Mouse (Mus musculus): ENCODE results near the gene Nxph4. TPM values are rescaled to one million over a fixed set of nuclear protein-coding genes. Genes with fewer than 3 reads are reported as not detected.

The Nxph4 gene
- total and polyA plus RNA-seq, 3 experiments = 0.13 to 0.14 TPM; not detected in 1

- TF ChIP-seq MYC (IDR thresholded peaks at IDR 0.05; ENCODE audit: low read depth, low read length) (no peak), HCFC1 (IDR thresholded peaks at IDR 0.05; ENCODE audit: low read depth, low read length) (no peak), SIN3A (IDR thresholded peaks at IDR 0.05; ENCODE audit: low read length) (no peak), JUN (IDR thresholded peaks at IDR 0.05; ENCODE audit: insufficient read depth, low read depth, low read length) (no peak), MEF2A (IDR thresholded peaks at IDR 0.05; ENCODE audit: borderline replicate concordance, low read depth, low read length) (no peak), ZNF384 (IDR thresholded peaks at IDR 0.05; ENCODE audit: low read depth, low read length) (no peak), RCOR1 (conservative IDR thresholded peaks at IDR 0.05; ENCODE audit: low read depth, low read length) (no peak), E2F4 (IDR thresholded peaks at IDR 0.05; ENCODE audit: insufficient replicate concordance, low read depth, low read length) (no peak), MAZ (IDR thresholded peaks at IDR 0.05; ENCODE audit: low read depth, low read length) (no peak), MAFK (IDR thresholded peaks at IDR 0.05; ENCODE audit: insufficient replicate concordance, low read length) (no peak)
- Histone ChIP-seq H3K79me2 (replicated peaks; ENCODE audit: control insufficient read depth, extremely low read depth, insufficient read depth, poor library complexity, severe bottlenecking) (no peaks in the 10 kb centered on the region), H3K4me1 (ENCODE audit: control insufficient read depth in 1 of 2, insufficient read depth in 2 of 2) (peaks cover 4 to 9% of the 10 kb centered on the region in 2 experiments; a peak in 3 of 4 replicates), H3K4me3 (replicated peaks in 1 of 3; ENCODE audit: low read depth in 2 of 3, low read length in 2 of 3, poor library complexity in 1 of 3) (no peak overlapping the region), H3K27me3 (replicated peaks) (peaks cover 1% of the 10 kb centered on the region), H3K36me3 (replicated peaks in 1 of 2; ENCODE audit: control insufficient read depth in 1 of 2, insufficient read depth in 1 of 2, low read length in 1 of 2) (peaks cover 60 to 65% of the 10 kb centered on the region in 2 experiments), H3K27ac (ENCODE audit: insufficient read depth, low read depth) (no peak overlapping the region), H3K9me3 (replicated peaks; ENCODE audit: low read length) (no peaks in the 10 kb centered on the region), H3K9ac (ENCODE audit: insufficient read depth, low read depth) (no peak overlapping the region), H3K4me2 (ENCODE audit: insufficient read depth, low read depth, poor library complexity, severe bottlenecking) (no peak overlapping the region)
- dilution Hi-C loops (cut with MboI; ENCODE audit: extremely low pct_ligation_motif_present, extremely low pct_unique_long_range_greater_than_20kb, low sequenced_read_pairs) (no loop called here), in situ Hi-C loops (cut with MboI; ENCODE audit: low pct_ligation_motif_present, low pct_unique_long_range_greater_than_20kb, low sequenced_read_pairs) (loop anchor here (5.0 kb wide), 1 partner anchor 34 kb away; no protein-coding TSS in a partner anchor)
- DNase-seq (ENCODE audit: extremely low read depth) = no peak
Measured at GRCm38 (mm10) chr10:127541510-127541909, 7.2 kb upstream of the Nxph4 start.

DNA sequence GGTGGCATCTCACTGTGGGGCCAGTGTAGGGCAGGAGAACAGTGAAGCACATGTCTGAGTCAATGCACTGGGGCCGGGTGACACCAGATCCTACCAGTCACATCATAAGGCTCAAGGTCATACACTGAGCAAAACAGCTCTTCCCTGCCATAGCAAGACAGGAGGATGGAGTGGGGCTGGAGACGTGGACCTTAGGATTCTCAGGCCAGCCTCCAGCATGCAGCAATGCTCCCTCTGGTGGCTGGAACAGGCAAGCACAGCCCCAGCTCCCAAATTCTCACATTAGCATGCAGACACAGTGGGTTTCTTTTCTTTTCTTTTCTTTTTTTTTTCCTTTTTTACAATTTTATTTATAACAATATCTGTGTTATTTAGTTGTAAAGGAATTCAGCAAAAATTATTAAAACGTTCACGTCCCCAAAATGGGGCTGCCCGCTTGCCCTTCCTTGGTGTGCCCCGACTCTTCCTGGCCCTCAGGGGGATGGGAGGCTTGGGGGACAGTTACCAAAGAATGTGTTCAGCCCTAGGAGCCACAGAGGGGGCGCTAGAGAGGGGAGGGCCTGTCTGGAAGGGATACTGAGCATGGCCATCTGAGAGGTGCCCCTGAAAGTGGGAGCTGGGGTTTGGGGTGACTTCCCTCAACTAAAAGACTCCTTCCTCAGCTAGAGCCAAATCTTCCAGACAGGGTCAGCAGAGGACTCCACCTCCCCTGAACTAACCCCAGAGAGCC is 3.7 kb upstream of the Nxph4 start:
- 0 out of 2 replicates have a peak, but pooled peaks have one; percentile 36 for TF ChIP-seq MAZ (IDR thresholded peaks at IDR 0.05; ENCODE audit: low read depth, low read length)
- no peak for TF ChIP-seq E2F4 (IDR thresholded peaks at IDR 0.05; ENCODE audit: insufficient replicate concordance, low read depth, low read length)
- TF ChIP-seq IRF4 (IDR thresholded peaks at IDR 0.05; ENCODE audit: low read depth, low read length) = no peak
- TF ChIP-seq MAX (IDR thresholded peaks at IDR 0.05; ENCODE audit: low read length) = no peak
- TF ChIP-seq CTCF (conservative IDR thresholded peaks at IDR 0.05 in 1 of 2, IDR thresholded peaks at IDR 0.05 in 1 of 2; ENCODE audit: low read depth in 2 of 2, low read length in 2 of 2) = peak; percentile 91 to 96
- TF ChIP-seq TBP (conservative IDR thresholded peaks at IDR 0.05; ENCODE audit: low read depth, low read length) = no peak
- TF ChIP-seq UBTF (IDR thresholded peaks at IDR 0.05; ENCODE audit: low read depth, low read length) = no peak
- TF ChIP-seq RAD21 (IDR thresholded peaks at IDR 0.05; ENCODE audit: low read depth, low read length) = peak; percentile 71
- TF ChIP-seq ETS1 (conservative IDR thresholded peaks at IDR 0.05; ENCODE audit: low read depth, low read length) = no peak
- TF ChIP-seq POLR2AphosphoS2 (IDR thresholded peaks at IDR 0.05; ENCODE audit: low read depth, low read length) = no peak
- 0 out of 2 replicates have a peak, but pooled peaks have one; percentile 54 for TF ChIP-seq MYC (IDR thresholded peaks at IDR 0.05; ENCODE audit: low read depth, low read length)
- peak; percentile 19; the same call in 1 of the 2 replicates for TF ChIP-seq ZC3H11A (IDR thresholded peaks at IDR 0.05; ENCODE audit: low read depth, low read length)
- peak; percentile 96 for TF ChIP-seq SMC3 (IDR thresholded peaks at IDR 0.05; ENCODE audit: low read depth, low read length)
- in situ Hi-C loops (cut with MboI; ENCODE audit: low pct_ligation_motif_present, low pct_unique_long_range_greater_than_20kb, low sequenced_read_pairs) (no loop called here), dilution Hi-C loops (cut with MboI; ENCODE audit: extremely low pct_ligation_motif_present, extremely low pct_unique_long_range_greater_than_20kb, low sequenced_read_pairs) (no loop called here)
- Histone ChIP-seq H3K79me2 (replicated peaks; ENCODE audit: control insufficient read depth, extremely low read depth, insufficient read depth, poor library complexity, severe bottlenecking) (no peaks in the 10 kb centered on the region), H3K9ac (ENCODE audit: insufficient read depth, low read depth) (no peak overlapping the region), H3K27ac (ENCODE audit: insufficient read depth, low read depth) (no peak overlapping the region), H3K36me3 (replicated peaks in 1 of 2; ENCODE audit: control insufficient read depth in 1 of 2, insufficient read depth in 1 of 2, low read length in 1 of 2) (peaks cover 31 to 37% of the 10 kb centered on the region in 2 experiments), H3K9me3 (replicated peaks; ENCODE audit: low read length) (peaks cover 3% of the 10 kb centered on the region), H3K4me2 (ENCODE audit: insufficient read depth, low read depth, poor library complexity, severe bottlenecking) (no peak overlapping the region), H3K4me3 (replicated peaks in 1 of 3; ENCODE audit: low read depth in 2 of 3, low read length in 2 of 3, poor library complexity in 1 of 3) (no peak overlapping the region), H3K27me3 (replicated peaks) (peaks cover 33% of the 10 kb centered on the region), H3K4me1 (ENCODE audit: control insufficient read depth in 1 of 2, insufficient read depth in 2 of 2) (peaks cover 23 to 39% of the 10 kb centered on the region in 2 experiments)
- peak; percentile 64 for DNase-seq (ENCODE audit: extremely low read depth)
